Mouse (Mus musculus) telencephalon, adult 2 months (tissue): Measurements from ENCODE around the gene Gm49392.
"Not testable (repeated sequence)": the region's sequence is repeated elsewhere in the genome, so short reads cannot be mapped to it uniquely, and the experiment has no call there.

Experiments
- DNase-seq: peaks from one replicate; pipeline ENCODE4 v3.0.0-alpha.2; 2011; ENCODE audit warnings: low read depth, low spot score

The Gm49392 gene

GRCm38 (mm10) chr13:60896794-60897193 lies at the start of gene Gm49392:
TSS of gene Gm49392 (minus strand) at chr13:60896894.
- not testable (repeated sequence) for DNase-seq

- DNase-seq = not testable (repeated sequence)
These were observed 45.2 kb upstream of the Gm49392 start, which contains the start of gene Tpbpa for GRCm38 (mm10) chr13:60941884-60942283. TSS of gene Tpbpa (minus strand) at chr13:60941984.

GRCm38 (mm10) chr13:60936500-60936901 lies 39.8 kb upstream of the Gm49392 start, which contains the start of the genes Gm49391 and Ctla2a:
TSS of gene Gm49391 (minus strand) at chr13:60936571.
TSS of gene Ctla2a (minus strand) at chr13:60936625.
- DNase-seq = no peak

- DNase-seq = not testable (repeated sequence)
These were observed 38.8 kb upstream of the Gm49392 start, which contains the start of gene Gm49393 for GRCm38 (mm10) chr13:60935490-60935889. TSS of gene Gm49393 (minus strand) at chr13:60935590.

GRCm38 (mm10) chr13:60904780-60905179 lies 8.1 kb upstream of the Gm49392 start, which contains the start of gene Tpbpb:
TSS of gene Tpbpb (minus strand) at chr13:60904880.
- DNase-seq = not testable (repeated sequence)

GRCm38 (mm10) chr13:60897328-60897727 lies 634 bp upstream of the Gm49392 start, which contains the start of gene Ctla2b:
TSS of gene Ctla2b (minus strand) at chr13:60897447.
- DNase-seq = no peak

GRCm38 (mm10) chr13:60895406-60896160 lies 1.1 kb downstream of the Gm49392 start:
- DNase-seq = no peak

- no peak for DNase-seq
These were observed 4.4 kb downstream of the Gm49392 start for GRCm38 (mm10) chr13:60892301-60892700.

- no peak for DNase-seq
These were observed 32.4 kb downstream of the Gm49392 start, which contains the start of gene 4930486L24Rik for GRCm38 (mm10) chr13:60864281-60864680. TSS of gene 4930486L24Rik (minus strand) at chr13:60864475.

- no peak for DNase-seq
These were observed 48.2 kb downstream of the Gm49392 start for GRCm38 (mm10) chr13:60848241-60849120.

- no peak for DNase-seq
These were observed 53.5 kb downstream of the Gm49392 start for GRCm38 (mm10) chr13:60843153-60843552.

GRCm38 (mm10) chr13:60842703-60843102 lies 54.0 kb downstream of the Gm49392 start:
- no peak for DNase-seq

- no peak for DNase-seq
These were observed 57.3 kb downstream of the Gm49392 start for GRCm38 (mm10) chr13:60839353-60839902.

- DNase-seq = no peak
These were observed 70.6 kb downstream of the Gm49392 start for GRCm38 (mm10) chr13:60826052-60826451.

- no peak for DNase-seq
These were observed 76.1 kb downstream of the Gm49392 start for GRCm38 (mm10) chr13:60820486-60821175.

GRCm38 (mm10) chr13:60819469-60819868 lies 77.2 kb downstream of the Gm49392 start:
- no peak for DNase-seq

GRCm38 (mm10) chr13:60813722-60814121 lies 83.0 kb downstream of the Gm49392 start:
- no peak for DNase-seq

GRCm38 (mm10) chr13:60812768-60813167 lies 83.9 kb downstream of the Gm49392 start:
- DNase-seq = no peak

- DNase-seq = no peak
These were observed 87.0 kb downstream of the Gm49392 start for GRCm38 (mm10) chr13:60809690-60810089.

- DNase-seq = no peak
These were observed 93.9 kb downstream of the Gm49392 start, which contains the start of gene Ctsll3 for GRCm38 (mm10) chr13:60802749-60803148. TSS of gene Ctsll3 (minus strand) at chr13:60802849.
